Mouse (Mus musculus) 3134 (cell line): ENCODE results near the gene 1700003E16Rik.

Source experiments
- DNase-seq: peaks from one replicate; pipeline ENCODE4 v3.0.0-alpha.2; 2011; ENCODE audit warnings: low spot score; ENCODE audit not compliant: insufficient read length; ENCODE audit errors: extremely low read depth

1700003E16Rik gene

DNA sequence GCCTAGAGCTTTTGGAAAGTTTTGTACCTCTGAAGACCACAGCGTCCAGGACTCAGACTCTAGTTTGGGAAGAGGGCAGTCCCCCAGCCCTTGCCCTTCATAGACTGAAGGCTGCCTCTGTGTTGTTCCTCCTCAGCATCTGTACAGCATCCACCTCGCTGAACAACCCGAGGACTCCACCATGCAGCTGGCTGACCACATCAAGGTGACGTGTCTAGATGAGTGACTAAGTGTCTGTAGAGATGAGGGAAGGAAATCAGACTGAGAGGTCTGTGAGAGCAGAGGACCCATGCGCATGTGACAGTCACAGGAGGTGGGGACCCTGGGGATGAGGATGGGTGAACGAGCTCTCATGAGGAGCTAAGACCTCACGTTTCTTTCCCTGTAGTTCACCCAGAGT, 37.4 kb downstream of the 1700003E16Rik start:
- DNase-seq: no peak

DNA sequence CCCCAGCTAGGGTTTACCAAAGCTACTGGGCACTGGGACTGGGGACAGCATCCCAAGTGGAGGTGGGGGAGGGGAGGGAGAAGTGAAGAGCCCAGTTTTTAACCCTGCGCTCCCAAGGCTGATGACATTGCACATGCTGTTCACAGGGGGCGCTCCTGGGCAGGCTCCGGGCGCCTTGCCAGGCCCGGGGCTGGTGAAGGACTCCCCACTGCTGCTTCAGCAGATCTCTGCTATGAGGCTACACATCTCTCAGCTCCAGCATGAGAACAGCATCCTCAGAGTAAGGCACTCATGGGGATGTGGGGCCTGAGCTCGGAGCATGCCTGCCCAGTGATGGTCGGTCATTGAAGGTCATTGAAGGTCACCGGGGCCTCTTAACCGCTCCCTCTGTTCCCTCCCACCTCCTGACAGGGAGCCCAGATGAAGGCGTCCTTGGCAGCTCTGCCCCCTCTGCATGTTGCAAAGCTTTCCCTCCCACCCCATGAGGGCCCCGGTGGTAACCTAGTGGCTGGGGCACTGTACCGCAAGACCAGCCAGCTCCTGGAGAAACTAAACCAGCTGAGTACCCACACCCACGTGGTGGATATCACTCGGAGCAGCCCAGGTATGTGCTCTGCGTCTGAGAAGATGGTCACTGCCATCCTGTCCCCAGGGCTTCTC, 41.3 kb downstream of the 1700003E16Rik start:
- no peak for DNase-seq

DNA sequence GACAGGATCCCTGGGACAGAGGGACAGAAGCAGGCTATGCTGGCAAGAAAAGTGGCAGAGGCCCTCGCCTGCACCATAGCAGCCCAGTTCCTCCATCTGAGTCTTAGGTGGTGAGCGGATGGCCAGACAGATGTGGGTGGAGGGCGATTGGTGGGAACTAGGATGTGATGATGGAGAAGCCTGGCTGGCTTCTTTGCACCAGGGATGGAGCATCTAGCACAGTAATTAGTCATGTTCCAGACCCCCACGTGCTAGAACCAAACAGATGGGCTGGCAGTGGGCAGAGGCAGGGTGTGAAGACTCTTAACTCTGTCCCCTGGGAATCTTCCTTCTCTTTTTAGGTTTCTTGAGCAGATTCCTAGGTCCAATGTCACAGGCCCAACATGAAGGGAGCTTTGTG, 47.1 kb downstream of the 1700003E16Rik start:
- DNase-seq: no peak

DNA sequence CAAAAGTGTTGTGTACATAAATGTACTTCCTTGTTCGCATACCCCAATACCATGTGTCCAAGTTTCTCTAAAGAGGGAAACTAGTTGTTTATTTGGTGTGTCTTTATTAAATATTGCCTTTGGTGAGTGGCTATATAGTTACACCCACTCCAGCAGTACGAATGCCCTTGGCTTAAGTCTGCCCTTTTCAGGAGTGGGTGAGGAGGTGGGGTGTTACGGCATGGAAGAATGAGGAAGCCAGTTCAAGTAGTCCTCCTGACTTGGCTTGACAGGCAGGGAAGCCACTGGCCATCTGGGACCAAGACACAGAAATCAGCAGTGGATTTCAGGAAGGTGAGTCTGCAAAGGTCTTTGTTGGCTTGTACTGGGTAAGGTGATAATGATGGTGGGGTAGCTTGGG, 49.6 kb downstream of the 1700003E16Rik start:
- no peak for DNase-seq

- DNase-seq: no peak
Observed at GRCm38 (mm10) chr6:83206321-83206720, 50.1 kb downstream of the 1700003E16Rik start.

- no peak for DNase-seq
Observed at GRCm38 (mm10) chr6:83207361-83208049, 51.3 kb downstream of the 1700003E16Rik start.

GRCm38 (mm10) chr6:83208050-83208400, 51.8 kb downstream of the 1700003E16Rik start:
- DNase-seq: no peak

DNA sequence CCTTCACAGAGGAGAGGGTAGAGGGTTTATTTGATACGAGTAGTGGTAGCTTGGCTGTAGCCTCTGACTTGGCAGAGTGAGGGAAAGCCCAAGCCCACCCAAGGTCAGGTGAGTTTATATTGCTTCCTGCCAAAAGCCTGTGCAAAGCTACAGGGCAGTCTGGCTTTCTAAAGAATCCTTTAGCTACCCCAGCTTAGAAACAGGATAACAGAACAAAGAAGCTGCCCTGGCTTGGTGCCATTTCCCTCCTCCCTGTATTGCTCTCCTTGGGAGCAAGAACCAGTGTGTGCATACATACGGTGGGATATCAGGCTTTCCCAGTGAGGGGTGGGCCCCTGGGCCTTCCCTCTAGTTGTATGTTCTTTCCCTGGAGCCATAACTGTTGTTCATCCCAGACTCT, 54.3 kb downstream of the 1700003E16Rik start:
- no peak for DNase-seq

DNA sequence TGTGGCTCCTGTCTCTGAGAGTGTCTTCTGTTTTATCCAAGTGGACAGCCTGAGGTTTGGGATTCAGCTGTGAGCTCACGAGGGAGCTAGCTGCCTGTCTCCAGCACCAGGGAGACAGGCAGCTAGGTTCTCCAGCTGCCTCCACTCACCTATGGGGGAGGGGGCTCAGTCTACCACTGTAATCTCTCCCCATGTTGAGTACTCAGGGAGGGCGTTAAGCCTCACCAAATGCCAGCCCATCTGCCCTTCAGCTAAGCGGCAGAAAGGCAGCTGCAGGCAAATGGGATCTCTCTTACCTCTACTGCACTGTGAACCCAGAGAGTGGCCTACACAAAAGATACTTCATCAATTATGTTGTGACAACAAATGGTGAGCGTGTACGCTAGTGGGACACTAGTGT, 55.3 kb downstream of the 1700003E16Rik start:
- DNase-seq: no peak
